Mouse (Mus musculus) neural tube, embryonic 13.5 days (tissue): ENCODE data around the gene Dcaf11. TPM values are rescaled to one million over a fixed set of nuclear protein-coding genes. Genes with fewer than 3 reads are reported as not detected.

Source experiments
- ATAC-seq: fragments of 200-750 bp; cut with Nextera tagmentation; 2 replicates; pipeline ENCODE4 v1.8.0; 2017; ENCODE audit warnings: low read depth, mild to moderate bottlenecking, moderate TSS enrichment, moderate library complexity
- H3K27ac ChIP-seq: fragments of 300-500 bp; sonication (generic); replicated peaks from 2 replicates; pipeline ENCODE4 v1.5.1; 2015; ENCODE audit warnings: moderate library complexity, mild to moderate bottlenecking, inconsistent platforms
- H3K27me3 ChIP-seq: fragments of 300-500 bp; sonication (generic); 2 replicates; pipeline ENCODE4 v1.6.1; 2015; ENCODE audit warnings: mild to moderate bottlenecking, inconsistent platforms
- H3K36me3 ChIP-seq: fragments of 300-500 bp; sonication (generic); 2 replicates; pipeline ENCODE4 v1.6.1; 2015; ENCODE audit warnings: mild to moderate bottlenecking, inconsistent platforms
- H3K4me1 ChIP-seq: fragments of 300-500 bp; sonication (generic); replicated peaks from 2 replicates; pipeline ENCODE4 v1.6.1; 2015; ENCODE audit warnings: inconsistent platforms
- H3K4me2 ChIP-seq: fragments of 300-500 bp; sonication (generic); 2 replicates; pipeline ENCODE4 v1.6.1; 2015; ENCODE audit warnings: inconsistent platforms, mild to moderate bottlenecking, moderate library complexity
- H3K4me3 ChIP-seq: fragments of 300-500 bp; sonication (generic); 2 replicates; pipeline ENCODE4 v1.5.1; 2015; ENCODE audit warnings: mild to moderate bottlenecking, inconsistent platforms
- H3K9ac ChIP-seq: fragments of 300-500 bp; sonication (generic); 2 replicates; pipeline ENCODE4 v1.6.1; 2015; ENCODE audit warnings: moderate library complexity, mild to moderate bottlenecking, inconsistent platforms
- H3K9me3 ChIP-seq: fragments of 300-500 bp; sonication (generic); 2 replicates; pipeline ENCODE4 v1.6.1; 2016; ENCODE audit warnings: inconsistent platforms
- WGBS: fragments of 180-500 bp; shearing (Covaris S2); methylation state at CpG from one replicate; pipeline ENCODE4 v1.1.7; 2015; 5-methylcytosine and 5-hydroxymethylcytosine counted together
- polyA plus RNA-seq: library from polyadenylated mRNA; unstranded; fragments of >200 nt; fragmentation: Nextera tagmentation; extraction: Ambion mirVana; gene quantifications from 2 replicates; pipeline ENCODE4 v1.2.1, GENCODE M21; 2015

Dcaf11 gene
- polyA plus RNA-seq: 109 and 126 TPM in 2 replicates

GRCm38 (mm10) chr14:55559799-55560201 is at the start of gene Dcaf11:
Dcaf11 (plus strand) TSS chr14:55560006.
- H3K4me3 ChIP-seq: peak within 1 kb of the TSS; percentile 55
- H3K27me3 ChIP-seq: no peaks in the 10 kb centered on the region
- H3K4me1 ChIP-seq: peaks cover 28% of the 10 kb centered on the region
- peak; percentile 83 for ATAC-seq
- H3K4me2 ChIP-seq: peak within 1 kb of the TSS; percentile 90
- no peaks in the 10 kb centered on the region for H3K9me3 ChIP-seq
- H3K27ac ChIP-seq: peak within 1 kb of the TSS; percentile 98
- peak within 1 kb of the TSS; percentile 86 for H3K9ac ChIP-seq
- H3K36me3 ChIP-seq: peaks cover 22% of the 10 kb centered on the region
- under 1% methylated on average over 27 of the region's 27 CpGs for WGBS

GRCm38 (mm10) chr14:55510125-55510731 is 49.6 kb upstream of the Dcaf11 start, which contains the start of gene Cpne6:
Cpne6 (plus strand) TSS chr14:55510445.
- H3K4me2 ChIP-seq: no peak within 1 kb of the TSS
- H3K27me3 ChIP-seq: no peaks in the 10 kb centered on the region
- no peak within 1 kb of the TSS for H3K4me3 ChIP-seq
- H3K36me3 ChIP-seq: peaks cover 24% of the 10 kb centered on the region
- 67% methylated on average over 18 of the region's 22 CpGs for WGBS
- 0 out of 2 replicates have a peak within 1 kb of the TSS, but pooled peaks have one; percentile 41 for H3K9ac ChIP-seq
- H3K4me1 ChIP-seq: peaks cover 14% of the 10 kb centered on the region; the same call in 1 of the 2 replicates
- no peak within 1 kb of the TSS for H3K27ac ChIP-seq
- ATAC-seq: no peak; the same call in 1 of the 2 replicates
- H3K9me3 ChIP-seq: no peaks in the 10 kb centered on the region

- peaks cover 20% of the 10 kb centered on the region for H3K36me3 ChIP-seq
- H3K27me3 ChIP-seq: no peaks in the 10 kb centered on the region
- H3K4me3 ChIP-seq: no peak overlapping the region
- no peaks in the 10 kb centered on the region for H3K9me3 ChIP-seq
- peak; percentile 49; the same call in 1 of the 2 replicates for ATAC-seq
- H3K4me1 ChIP-seq: peaks cover 14% of the 10 kb centered on the region; the same call in 1 of the 2 replicates
- 0 out of 2 replicates have a peak overlapping the region, but pooled peaks have one; percentile 41 for H3K9ac ChIP-seq
- H3K27ac ChIP-seq: no peak overlapping the region
- H3K4me2 ChIP-seq: no peak overlapping the region
- 59% methylated on average over 7 of the region's 7 CpGs for WGBS
These were observed 48.8 kb upstream of the Dcaf11 start for GRCm38 (mm10) chr14:55511037-55511436.

- no peak overlapping the region for H3K4me2 ChIP-seq
- H3K9me3 ChIP-seq: no peaks in the 10 kb centered on the region
- H3K36me3 ChIP-seq: no peaks in the 10 kb centered on the region
- WGBS: 73% methylated on average over 10 of the region's 10 CpGs
- peaks cover 23% of the 10 kb centered on the region for H3K4me1 ChIP-seq
- H3K27ac ChIP-seq: no peak overlapping the region
- H3K4me3 ChIP-seq: no peak overlapping the region
- no peak for ATAC-seq
- no peak overlapping the region for H3K9ac ChIP-seq
- H3K27me3 ChIP-seq: no peaks in the 10 kb centered on the region
These were observed 45.9 kb upstream of the Dcaf11 start for GRCm38 (mm10) chr14:55513927-55514326.

- no peaks in the 10 kb centered on the region for H3K36me3 ChIP-seq
- 92% methylated on average over 4 of the region's 4 CpGs for WGBS
- no peak overlapping the region for H3K9ac ChIP-seq
- H3K4me3 ChIP-seq: no peak overlapping the region
- no peak for ATAC-seq
- no peak overlapping the region for H3K4me2 ChIP-seq
- peaks cover 32% of the 10 kb centered on the region for H3K4me1 ChIP-seq
- H3K27ac ChIP-seq: no peak overlapping the region
- peaks cover 9% of the 10 kb centered on the region; the same call in 1 of the 2 replicates for H3K27me3 ChIP-seq
- H3K9me3 ChIP-seq: no peaks in the 10 kb centered on the region
These were observed 44.0 kb upstream of the Dcaf11 start for GRCm38 (mm10) chr14:55515846-55516245.

GRCm38 (mm10) chr14:55518897-55519296 is 40.9 kb upstream of the Dcaf11 start:
- WGBS: 29% methylated on average over 2 of the region's 2 CpGs
- Histone ChIP-seq H3K4me2 (no peak overlapping the region), H3K36me3 (no peaks in the 10 kb centered on the region), H3K9me3 (no peaks in the 10 kb centered on the region), H3K4me3 (no peak overlapping the region), H3K9ac (no peak overlapping the region), H3K27me3 (peaks cover 24% of the 10 kb centered on the region), H3K27ac (peak overlapping the region; percentile 33; the same call in 1 of the 2 replicates), H3K4me1 (peaks cover 29% of the 10 kb centered on the region)
- ATAC-seq: peak; percentile 45; the same call in 1 of the 2 replicates

- H3K27ac ChIP-seq: no peak overlapping the region
These were observed 40.2 kb upstream of the Dcaf11 start for GRCm38 (mm10) chr14:55519604-55520003.

GRCm38 (mm10) chr14:55520451-55521361 is 39.1 kb upstream of the Dcaf11 start:
- WGBS: 1% methylated on average over 61 of the region's 61 CpGs
- peak overlapping the region; percentile 80 for H3K27ac ChIP-seq
- peak overlapping the region; percentile 76 for H3K9ac ChIP-seq
- peaks cover 31% of the 10 kb centered on the region for H3K27me3 ChIP-seq
- H3K36me3 ChIP-seq: no peaks in the 10 kb centered on the region
- ATAC-seq: peak; percentile 81
- H3K4me2 ChIP-seq: peak overlapping the region; percentile 87
- H3K4me3 ChIP-seq: peak overlapping the region; percentile 51
- no peaks in the 10 kb centered on the region for H3K9me3 ChIP-seq
- peaks cover 29% of the 10 kb centered on the region for H3K4me1 ChIP-seq

More at GRCm38 (mm10) chr14:55519604-55520003, 40.2 kb upstream of the Dcaf11 start:
- no peak for ATAC-seq
- WGBS: 60% methylated on average over 4 of the region's 4 CpGs
- Histone ChIP-seq H3K4me1 (peaks cover 29% of the 10 kb centered on the region), H3K9me3 (no peaks in the 10 kb centered on the region), H3K9ac (no peak overlapping the region), H3K36me3 (no peaks in the 10 kb centered on the region), H3K4me3 (no peak overlapping the region), H3K27me3 (peaks cover 30% of the 10 kb centered on the region), H3K4me2 (no peak overlapping the region)

GRCm38 (mm10) chr14:55524062-55524461 is 35.7 kb upstream of the Dcaf11 start:
- 46% methylated on average over 4 of the region's 4 CpGs for WGBS

GRCm38 (mm10) chr14:55524785-55525184 is 35.0 kb upstream of the Dcaf11 start, which contains the start of gene Nrl:
Nrl (minus strand) TSS chr14:55524981.
- H3K27ac ChIP-seq: no peak within 1 kb of the TSS
- H3K9ac ChIP-seq: no peak within 1 kb of the TSS
- H3K27me3 ChIP-seq: peaks cover 31% of the 10 kb centered on the region
- H3K4me1 ChIP-seq: peaks cover 7% of the 10 kb centered on the region
- H3K4me2 ChIP-seq: no peak within 1 kb of the TSS
- H3K9me3 ChIP-seq: no peaks in the 10 kb centered on the region
- 52% methylated on average over 8 of the region's 8 CpGs for WGBS
- ATAC-seq: no peak
- no peaks in the 10 kb centered on the region for H3K36me3 ChIP-seq
- H3K4me3 ChIP-seq: no peak within 1 kb of the TSS

More at GRCm38 (mm10) chr14:55524062-55524461, 35.7 kb upstream of the Dcaf11 start:
- Histone ChIP-seq H3K9ac (no peak overlapping the region), H3K27ac (no peak overlapping the region), H3K27me3 (peaks cover 32% of the 10 kb centered on the region), H3K4me1 (peaks cover 14% of the 10 kb centered on the region), H3K4me3 (no peak overlapping the region), H3K9me3 (no peaks in the 10 kb centered on the region), H3K4me2 (no peak overlapping the region), H3K36me3 (no peaks in the 10 kb centered on the region)
- ATAC-seq: no peak

- Histone ChIP-seq H3K36me3 (no peaks in the 10 kb centered on the region), H3K9me3 (no peaks in the 10 kb centered on the region), H3K27me3 (peaks cover 35% of the 10 kb centered on the region), H3K9ac (no peak overlapping the region), H3K4me3 (no peak overlapping the region), H3K4me1 (no peaks in the 10 kb centered on the region; the same call in 1 of the 2 replicates), H3K27ac (no peak overlapping the region), H3K4me2 (no peak overlapping the region)
- no peak for ATAC-seq
- WGBS: 82% methylated on average over 2 of the region's 2 CpGs
These were observed 33.1 kb upstream of the Dcaf11 start for GRCm38 (mm10) chr14:55526674-55527073.

- H3K27me3 ChIP-seq: peaks cover 23% of the 10 kb centered on the region; the same call in 1 of the 2 replicates
- no peak overlapping the region for H3K4me3 ChIP-seq
- no peak for ATAC-seq
- H3K4me1 ChIP-seq: no peaks in the 10 kb centered on the region
- H3K27ac ChIP-seq: no peak overlapping the region
- H3K36me3 ChIP-seq: no peaks in the 10 kb centered on the region
- H3K4me2 ChIP-seq: no peak overlapping the region
- H3K9me3 ChIP-seq: no peaks in the 10 kb centered on the region
- 17% methylated on average over 3 of the region's 3 CpGs for WGBS
- no peak overlapping the region for H3K9ac ChIP-seq
These were observed 31.9 kb upstream of the Dcaf11 start for GRCm38 (mm10) chr14:55527940-55528339.
